Mouse (Mus musculus) lung, postnatal 0 days (tissue): ENCODE results near the gene Abr. TPM values are rescaled to one million over a fixed set of nuclear protein-coding genes. Genes with fewer than 3 reads are reported as not detected.

Experiments used
- ATAC-seq: fragments of 200-750 bp; cut with Nextera tagmentation; 2 replicates; pipeline ENCODE4 v1.8.0; 2017; ENCODE audit warnings: moderate library complexity
- DNase-seq: peaks from one replicate; pipeline ENCODE4 v3.0.0-alpha.2; 2016; ENCODE audit warnings: low spot score
- H3K27ac ChIP-seq: fragments of 300-500 bp; sonication (generic); 2 replicates; pipeline ENCODE4 v1.5.1; 2014; ENCODE audit warnings: antibody characterized with exemption, mild to moderate bottlenecking, low read length, mixed read lengths
- H3K27me3 ChIP-seq: fragments of 300-500 bp; sonication (generic); replicated peaks from 2 replicates; pipeline ENCODE4 v1.6.1; 2014; ENCODE audit warnings: low read length, mixed read lengths; ENCODE audit not compliant: insufficient read depth
- H3K36me3 ChIP-seq: fragments of 300-500 bp; sonication (generic); 2 replicates; pipeline ENCODE4 v1.6.1; 2014; ENCODE audit warnings: low read length, mixed read lengths; ENCODE audit not compliant: insufficient read depth
- H3K4me1 ChIP-seq: fragments of 300-500 bp; sonication (generic); 2 replicates; pipeline ENCODE4 v1.6.1; 2014; ENCODE audit warnings: antibody characterized with exemption, low read depth, low read length, mixed read lengths; ENCODE audit not compliant: insufficient read depth
- H3K4me2 ChIP-seq: fragments of 300-500 bp; sonication (generic); replicated peaks from 2 replicates; pipeline ENCODE4 v1.6.1; 2014; ENCODE audit warnings: low read depth, mild to moderate bottlenecking, low read length, moderate library complexity, mixed read lengths
- H3K4me3 ChIP-seq: fragments of 300-500 bp; sonication (generic); 2 replicates; pipeline ENCODE4 v1.5.1; 2014; ENCODE audit warnings: low read depth, low read length
- H3K9ac ChIP-seq: fragments of 300-500 bp; sonication (generic); replicated peaks from 2 replicates; pipeline ENCODE4 v1.6.1; 2014; ENCODE audit warnings: low read depth, mild to moderate bottlenecking
- H3K9me3 ChIP-seq: fragments of 300-500 bp; sonication (generic); 2 replicates; pipeline ENCODE4 v1.6.1; 2016; ENCODE audit warnings: low read length, mixed read lengths
- CTCF ChIP-seq: IDR thresholded peaks from 2 replicates; pipeline ENCODE4 v1.5.1; 2016; ENCODE audit warnings: antibody characterized with exemption, mild to moderate bottlenecking
- EP300 ChIP-seq: IDR thresholded peaks from 2 replicates; pipeline ENCODE4 v1.6.1; 2016; ENCODE audit warnings: antibody characterized with exemption, mild to moderate bottlenecking, control low read depth
- WGBS: fragments of 180-500 bp; shearing (Covaris S2); extraction: QIAGEN DNeasy Blood & Tissue Kit; methylation state at CpG from one replicate; pipeline ENCODE4 v1.1.7; 2014; 5-methylcytosine and 5-hydroxymethylcytosine counted together
- polyA plus RNA-seq: library from polyadenylated mRNA; unstranded; fragments of >200 nt; fragmentation: Nextera tagmentation; extraction: Ambion mirVana; gene quantifications from 2 replicates; pipeline ENCODE4 v1.2.1, GENCODE M21; 2015

Gene Abr
- polyA plus RNA-seq, 1 experiment from 2014 or later: 17.2 TPM

DNA sequence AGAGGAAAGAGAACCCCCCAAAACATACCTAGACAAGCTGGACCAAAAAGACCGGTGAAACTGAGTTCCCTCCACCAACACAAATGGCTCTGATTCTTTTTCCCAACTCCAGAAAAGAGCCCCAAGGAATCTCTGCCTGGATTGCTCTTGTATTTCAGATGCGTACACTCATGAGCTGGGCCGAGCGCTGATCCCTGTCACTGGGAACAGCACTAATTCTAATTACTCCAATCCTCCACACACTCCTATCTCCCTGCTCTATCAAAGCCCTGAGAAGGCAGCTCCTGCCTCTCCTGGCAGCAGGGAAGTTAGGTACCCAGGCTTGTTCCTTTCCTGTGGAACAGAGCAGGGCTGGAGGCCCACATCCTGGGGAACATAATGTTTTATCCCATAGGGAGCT is 114.0 kb downstream of the Abr start:
- ATAC-seq (no peak), DNase-seq (no peak)
- Histone ChIP-seq H3K4me3 (no peak overlapping the region), H3K9ac (no peak overlapping the region), H3K9me3 (no peaks in the 10 kb centered on the region), H3K27ac (no peak overlapping the region), H3K4me2 (no peak overlapping the region), H3K36me3 (no peaks in the 10 kb centered on the region), H3K4me1 (no peaks in the 10 kb centered on the region), H3K27me3 (no peaks in the 10 kb centered on the region)
- 95% methylated on average over 4 of the region's 4 CpGs for WGBS
- TF ChIP-seq CTCF (no peak), EP300 (no peak)

DNA sequence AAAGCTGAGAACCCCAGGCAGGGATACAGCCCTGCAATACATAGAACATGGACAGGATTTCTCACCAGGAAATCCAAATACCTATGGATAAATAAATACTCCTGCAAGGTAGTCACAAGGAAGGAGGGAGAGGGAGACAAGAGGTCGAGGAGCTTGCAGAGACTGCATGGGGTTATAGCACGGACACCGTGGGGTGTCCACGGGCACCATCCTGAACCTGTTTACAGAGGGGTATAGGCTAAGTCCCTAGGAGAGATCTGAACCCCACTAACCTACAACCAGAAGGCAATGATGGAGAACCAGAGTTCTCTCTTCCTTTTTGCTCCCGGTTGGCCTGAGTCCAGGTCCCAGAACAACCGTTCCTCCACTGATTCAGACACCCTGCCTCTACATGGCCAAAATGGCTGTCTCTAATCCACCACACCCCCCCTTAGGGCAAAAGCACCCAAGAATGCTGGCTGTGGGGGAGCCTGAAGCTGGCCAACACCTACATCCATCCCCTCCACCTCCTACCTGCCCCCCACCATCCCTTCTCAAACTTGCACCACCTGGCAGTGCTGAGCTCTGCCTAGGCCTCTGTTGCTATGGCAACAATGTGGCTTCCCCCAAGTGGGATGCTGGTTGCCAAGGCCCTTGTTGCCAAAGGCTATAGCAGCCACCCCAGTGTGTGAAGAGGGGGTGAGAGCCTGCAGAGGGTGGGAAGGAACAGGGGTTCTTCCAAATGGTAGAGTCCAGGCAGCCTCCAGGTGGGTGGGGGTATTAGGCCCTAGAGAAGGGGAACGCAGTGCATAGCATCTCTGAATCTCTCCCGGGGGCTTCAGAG is 114.6 kb downstream of the Abr start:
- 78% methylated on average over 8 of the region's 8 CpGs for WGBS
- H3K27me3 ChIP-seq: no peaks in the 10 kb centered on the region
- TF ChIP-seq CTCF (no peak), EP300 (no peak)
- no peaks in the 10 kb centered on the region for H3K36me3 ChIP-seq
- no peaks in the 10 kb centered on the region for H3K9me3 ChIP-seq
- H3K27ac ChIP-seq: no peak overlapping the region
- H3K4me1 ChIP-seq: no peaks in the 10 kb centered on the region
- DNase-seq (no peak), ATAC-seq (no peak)
- no peak overlapping the region for H3K4me2 ChIP-seq
- H3K9ac ChIP-seq: no peak overlapping the region
- no peak overlapping the region for H3K4me3 ChIP-seq

DNA sequence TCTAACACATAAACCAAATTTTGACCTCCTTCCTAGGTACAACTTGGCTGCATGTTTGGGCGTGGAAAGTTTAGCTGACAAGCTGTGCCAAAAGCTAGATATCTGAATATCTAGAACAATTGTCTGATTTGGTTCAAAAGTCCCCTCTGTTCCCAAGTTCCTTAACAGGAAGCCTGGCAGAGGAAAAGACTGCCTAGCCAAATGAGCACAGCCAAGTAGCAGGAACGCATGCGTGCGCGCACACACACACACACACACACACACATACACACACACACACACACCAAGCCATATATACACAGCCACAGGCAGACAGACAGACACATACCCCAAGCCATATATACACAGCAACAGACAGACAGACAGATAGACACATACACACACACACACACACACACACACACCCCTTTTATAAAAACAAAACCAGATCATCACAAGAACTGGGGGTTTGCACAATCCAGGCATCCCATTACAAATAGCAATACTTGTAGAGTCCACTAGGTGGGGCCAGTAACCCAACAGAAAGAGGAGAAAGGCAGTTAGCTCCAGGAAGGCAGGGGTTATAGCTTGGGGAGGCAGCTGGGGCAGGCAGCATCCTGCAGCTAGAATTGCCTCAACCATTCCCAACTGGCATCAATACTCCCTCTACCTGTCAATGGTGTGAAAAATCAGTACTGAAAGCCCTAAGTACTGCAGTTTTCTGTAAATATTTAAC is 115.4 kb downstream of the Abr start:
- peak; percentile 76 for ATAC-seq
- Histone ChIP-seq H3K9ac (no peak overlapping the region), H3K36me3 (no peaks in the 10 kb centered on the region), H3K4me3 (no peak overlapping the region), H3K27ac (no peak overlapping the region), H3K4me2 (no peak overlapping the region), H3K9me3 (no peaks in the 10 kb centered on the region), H3K27me3 (no peaks in the 10 kb centered on the region), H3K4me1 (no peaks in the 10 kb centered on the region)
- DNase-seq: peak; percentile 88
- TF ChIP-seq CTCF (peak; percentile 85), EP300 (peak; percentile 45; the same call in 1 of the 2 replicates)
- WGBS: 50% methylated on average over 5 of the region's 5 CpGs

DNA sequence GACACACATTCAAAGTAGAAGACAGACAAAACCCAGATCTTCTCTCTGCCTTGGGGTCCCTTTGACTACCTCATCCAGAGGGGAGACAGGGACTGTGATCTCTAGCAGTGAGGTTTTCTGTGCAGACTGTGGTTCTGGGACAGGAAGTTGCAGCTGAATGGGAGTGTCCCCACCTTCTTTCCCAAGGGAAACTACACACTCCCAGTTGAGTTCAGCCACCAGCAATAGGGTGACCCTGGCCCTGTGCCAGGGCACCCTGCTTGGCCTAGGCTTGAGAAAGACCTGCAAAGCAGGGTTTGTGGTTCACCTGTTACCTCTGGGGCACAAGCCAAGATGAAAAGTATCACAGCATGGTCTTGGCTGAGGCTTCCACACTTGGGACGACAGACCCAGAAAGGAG is 117.0 kb downstream of the Abr start:
- ATAC-seq (no peak), DNase-seq (no peak)
- H3K4me1 ChIP-seq: no peaks in the 10 kb centered on the region
- WGBS: 79% methylated on average over 1 of the region's 1 CpGs
- H3K36me3 ChIP-seq: no peaks in the 10 kb centered on the region
- H3K9ac ChIP-seq: no peak overlapping the region
- H3K4me3 ChIP-seq: no peak overlapping the region
- H3K27me3 ChIP-seq: no peaks in the 10 kb centered on the region
- H3K27ac ChIP-seq: no peak overlapping the region
- no peak for TF ChIP-seq EP300
- no peak for TF ChIP-seq CTCF
- H3K4me2 ChIP-seq: no peak overlapping the region
- no peaks in the 10 kb centered on the region for H3K9me3 ChIP-seq

DNA sequence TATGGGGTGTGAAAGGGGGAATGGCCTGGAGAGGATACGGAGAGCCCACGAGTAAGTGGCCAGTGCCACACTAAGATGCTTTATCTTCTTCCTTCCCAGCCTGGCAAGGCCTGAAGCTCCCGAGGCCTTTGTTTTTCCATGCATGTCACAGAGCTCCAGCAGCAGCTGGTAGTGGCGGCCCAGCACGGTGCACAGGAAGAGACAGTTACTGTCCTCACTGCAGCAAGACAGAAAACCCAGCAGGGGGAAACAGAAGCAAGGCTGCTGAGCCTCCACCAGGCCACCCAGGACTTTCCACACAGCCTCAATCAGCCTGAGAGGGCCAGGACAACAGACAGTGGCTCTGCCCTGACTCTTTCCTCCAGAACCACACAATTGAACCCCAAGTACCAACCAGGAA is 118.1 kb downstream of the Abr start:
- WGBS: 47% methylated on average over 5 of the region's 5 CpGs
- no peak for ATAC-seq
- Histone ChIP-seq H3K27me3 (no peaks in the 10 kb centered on the region), H3K4me2 (no peak overlapping the region), H3K27ac (no peak overlapping the region), H3K4me1 (no peaks in the 10 kb centered on the region), H3K36me3 (no peaks in the 10 kb centered on the region), H3K9ac (no peak overlapping the region), H3K4me3 (no peak overlapping the region), H3K9me3 (no peaks in the 10 kb centered on the region)
- DNase-seq: no peak
- TF ChIP-seq EP300 (no peak), CTCF (no peak)

DNA sequence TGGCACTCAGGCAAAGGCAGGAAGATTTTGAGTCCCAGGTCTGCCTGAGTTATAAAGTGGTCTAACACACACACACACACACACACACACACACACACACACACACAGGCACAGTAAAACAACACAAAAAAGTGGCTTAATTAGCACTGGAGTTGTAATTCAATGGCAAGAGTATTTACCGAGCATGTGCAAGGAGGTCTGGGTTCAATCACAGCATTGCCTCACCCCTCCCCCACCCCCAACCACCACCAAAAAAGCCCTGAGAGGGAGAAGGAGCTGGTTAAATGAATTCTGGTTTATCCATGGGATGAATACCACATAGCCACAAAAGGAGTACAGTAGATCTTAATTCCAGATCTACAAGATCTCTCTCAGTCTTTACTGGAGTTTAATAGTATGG is 122.1 kb downstream of the Abr start:
- TF ChIP-seq CTCF (no peak), EP300 (no peak)
- Histone ChIP-seq H3K27ac (no peak overlapping the region), H3K27me3 (no peaks in the 10 kb centered on the region), H3K4me3 (no peak overlapping the region), H3K36me3 (no peaks in the 10 kb centered on the region), H3K9me3 (no peaks in the 10 kb centered on the region), H3K4me1 (peaks cover 6% of the 10 kb centered on the region), H3K9ac (no peak overlapping the region), H3K4me2 (no peak overlapping the region)
- ATAC-seq (no peak), DNase-seq (no peak)
- WGBS: 52% methylated on average over 1 of the region's 1 CpGs
